Mouse (Mus musculus) kidney, embryonic 16.5 days (tissue): ENCODE data around the gene Lrrc75b. TPM values are rescaled to one million over a fixed set of nuclear protein-coding genes. Genes with fewer than 3 reads are reported as not detected.

Experiments
- ATAC-seq: fragments of 200-750 bp; cut with Nextera tagmentation; 2 replicates; pipeline ENCODE4 v1.8.0; 2017; ENCODE audit warnings: moderate TSS enrichment; ENCODE audit not compliant: low FRiP score, low TSS enrichment
- H3K27ac ChIP-seq: fragments of 300-500 bp; sonication (generic); 2 replicates; pipeline ENCODE4 v1.5.1; 2014; ENCODE audit warnings: low read length
- H3K27me3 ChIP-seq: fragments of 300-500 bp; sonication (generic); 2 replicates; pipeline ENCODE4 v1.6.1; 2014; ENCODE audit warnings: low read length, control low read depth, mixed read lengths; ENCODE audit not compliant: insufficient read depth
- H3K36me3 ChIP-seq: fragments of 300-500 bp; sonication (generic); 2 replicates; pipeline ENCODE4 v1.6.1; 2014; ENCODE audit warnings: low read length, control low read depth, mixed read lengths; ENCODE audit not compliant: insufficient read depth
- H3K4me1 ChIP-seq: fragments of 300-500 bp; sonication (generic); 2 replicates; pipeline ENCODE4 v1.6.1; 2014; ENCODE audit warnings: low read length, control low read depth, mixed read lengths; ENCODE audit not compliant: insufficient read depth
- H3K4me2 ChIP-seq: fragments of 300-500 bp; sonication (generic); replicated peaks from 2 replicates; pipeline ENCODE4 v1.6.1; 2014; ENCODE audit warnings: low read depth, low read length
- H3K4me3 ChIP-seq: fragments of 300-500 bp; sonication (generic); 2 replicates; pipeline ENCODE4 v1.5.1; 2014; ENCODE audit warnings: mild to moderate bottlenecking, low read length
- H3K9ac ChIP-seq: fragments of 300-500 bp; sonication (generic); replicated peaks from 2 replicates; pipeline ENCODE4 v1.6.1; 2014; ENCODE audit warnings: low read length
- H3K9me3 ChIP-seq: fragments of 300-500 bp; sonication (generic); 2 replicates; pipeline ENCODE4 v1.6.1; 2016; ENCODE audit warnings: low read length, control low read depth
- WGBS: fragments of 180-500 bp; shearing (Covaris S2); extraction: QIAGEN DNeasy Blood & Tissue Kit; methylation state at CpG from one replicate; pipeline ENCODE4 v1.1.7; 2014; 5-methylcytosine and 5-hydroxymethylcytosine counted together
- polyA plus RNA-seq: library from polyadenylated mRNA; unstranded; fragments of >200 nt; fragmentation: Nextera tagmentation; extraction: Ambion mirVana; gene quantifications from 2 replicates; pipeline ENCODE4 v1.2.1, GENCODE M21; 2015

The Lrrc75b gene
- polyA plus RNA-seq, 1 experiment from 2014 or later, result 3.8 TPM

DNA sequence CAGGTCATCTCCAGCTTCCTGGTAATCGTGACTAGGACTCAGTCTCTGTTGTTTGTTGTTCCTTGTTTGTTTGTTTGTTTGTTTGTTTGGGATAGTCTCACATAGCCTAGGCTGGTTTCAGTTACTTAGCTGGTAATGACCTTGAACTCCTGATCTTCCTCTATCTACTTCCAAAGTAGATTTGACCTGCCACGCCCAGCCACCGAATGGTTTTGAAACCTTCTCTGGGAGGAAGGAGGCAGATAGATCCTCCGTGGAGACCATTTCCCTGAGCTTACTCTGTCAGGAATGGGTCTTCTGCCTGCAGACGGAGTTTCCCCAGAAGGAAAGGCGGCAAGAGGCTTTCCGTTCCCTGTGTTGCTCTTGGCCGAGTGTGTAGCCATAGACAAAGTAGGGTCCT, 2.5 kb upstream of the Lrrc75b start:
- 88% methylated on average over 8 of the region's 8 CpGs for WGBS
- H3K9ac ChIP-seq, result no peak overlapping the region
- H3K4me2 ChIP-seq, result no peak overlapping the region
- no peak overlapping the region for H3K27ac ChIP-seq
- no peak overlapping the region for H3K4me3 ChIP-seq
- peaks cover 37% of the 10 kb centered on the region for H3K4me1 ChIP-seq
- no peaks in the 10 kb centered on the region for H3K36me3 ChIP-seq
- H3K27me3 ChIP-seq, result peaks cover 24% of the 10 kb centered on the region
- ATAC-seq, result no peak
- H3K9me3 ChIP-seq, result no peaks in the 10 kb centered on the region

DNA sequence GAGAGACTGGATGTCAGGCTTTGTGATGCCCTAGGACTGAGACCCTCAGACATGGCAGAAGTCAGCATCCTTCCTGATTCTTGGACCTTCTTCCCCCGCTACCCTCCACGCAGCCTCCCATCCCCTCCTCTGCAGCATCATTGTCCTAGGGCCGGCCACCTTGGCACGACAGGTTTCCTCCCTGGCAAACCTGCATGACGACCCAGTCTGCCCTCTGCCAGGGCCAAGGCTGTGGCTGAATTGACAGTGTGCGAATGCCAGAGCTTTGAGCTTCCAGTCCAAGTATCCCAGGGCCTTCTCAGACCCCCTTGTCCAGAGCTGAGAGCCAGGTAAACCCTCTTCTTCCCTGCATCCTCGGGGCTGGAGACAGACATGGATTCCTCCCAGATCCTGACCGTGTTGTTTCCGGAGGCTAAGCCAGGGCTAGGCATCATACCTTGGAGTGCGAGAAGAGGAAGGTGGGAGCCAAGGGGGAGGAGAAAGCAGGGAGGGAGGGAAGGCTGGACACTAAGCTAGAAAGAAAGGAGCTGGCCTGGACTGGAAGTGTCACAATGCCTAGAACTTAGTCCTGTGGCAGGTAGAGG, 1.0 kb upstream of the Lrrc75b start, which contains the start of gene Ggt1:
Ggt1 (plus strand) TSS at position 534 of the 584 bp plus-strand sequence.
- no peaks in the 10 kb centered on the region for H3K9me3 ChIP-seq
- H3K9ac ChIP-seq, result peak within 1 kb of the TSS; percentile 85
- WGBS, result 67% methylated on average over 10 of the region's 10 CpGs
- H3K27ac ChIP-seq, result no peak within 1 kb of the TSS
- H3K36me3 ChIP-seq, result no peaks in the 10 kb centered on the region
- peaks cover 24% of the 10 kb centered on the region for H3K27me3 ChIP-seq
- peak within 1 kb of the TSS; percentile 59; the same call in 1 of the 2 replicates for H3K4me3 ChIP-seq
- peak within 1 kb of the TSS; percentile 99 for H3K4me2 ChIP-seq
- peaks cover 47% of the 10 kb centered on the region for H3K4me1 ChIP-seq
- ATAC-seq, result no peak

DNA sequence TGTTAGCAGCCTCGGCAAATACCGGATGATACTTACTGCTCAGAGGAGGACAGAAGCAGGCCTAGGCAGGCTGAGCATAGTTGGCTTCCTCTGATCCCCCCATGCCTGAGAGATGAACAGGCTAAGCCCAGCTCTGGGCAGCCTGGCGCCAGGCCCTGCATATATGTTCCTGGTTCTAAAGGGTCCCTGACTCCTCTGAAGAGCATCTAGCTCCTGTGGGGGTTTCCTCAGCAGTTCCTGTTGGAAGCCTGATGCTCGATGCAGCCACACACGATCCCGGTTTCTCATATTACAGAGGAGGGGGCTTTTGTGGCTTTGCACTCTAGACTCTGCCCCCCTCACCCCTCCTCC, 394 bp upstream of the Lrrc75b start:
- 17% methylated on average over 6 of the region's 6 CpGs for WGBS
- H3K9ac ChIP-seq, result peak overlapping the region; percentile 85

DNA sequence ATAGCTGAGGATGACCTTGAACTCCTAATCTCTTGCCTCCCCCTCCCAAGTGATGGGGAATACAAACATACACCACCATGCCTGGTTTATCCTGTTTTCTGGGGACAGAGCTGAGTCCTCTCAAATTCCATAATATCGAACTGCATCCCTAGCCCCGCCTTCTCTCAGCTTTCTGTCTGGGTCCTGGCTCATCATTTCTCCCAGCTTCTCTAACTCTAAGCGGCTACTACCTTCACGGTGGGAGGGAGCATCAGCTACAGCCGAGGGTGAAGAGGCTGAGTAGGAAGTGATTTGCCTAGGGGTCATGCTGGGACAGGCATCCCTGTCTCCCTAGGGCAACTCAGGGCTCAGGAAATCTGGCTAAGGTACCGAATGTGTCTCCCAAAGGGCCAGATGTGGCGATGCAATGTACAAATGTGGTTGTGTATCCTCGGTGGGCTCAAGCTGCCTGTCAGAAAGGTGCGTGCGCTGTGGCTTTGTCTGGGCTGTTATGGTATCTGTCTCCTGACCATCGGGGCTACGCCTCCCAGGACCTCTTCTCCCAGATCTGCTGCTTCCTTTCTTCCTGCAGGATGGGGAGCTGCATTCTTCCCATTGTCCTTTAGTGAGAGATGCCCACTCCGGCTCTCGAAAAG, 972 bp downstream of the Lrrc75b start:
- Histone ChIP-seq H3K27ac (no peak overlapping the region), H3K9me3 (no peaks in the 10 kb centered on the region), H3K4me2 (peak overlapping the region; percentile 99), H3K4me3 (peak overlapping the region; percentile 59), H3K9ac (peak overlapping the region; percentile 85), H3K36me3 (no peaks in the 10 kb centered on the region), H3K27me3 (peaks cover 24% of the 10 kb centered on the region), H3K4me1 (peaks cover 44% of the 10 kb centered on the region)
- 6% methylated on average over 14 of the region's 14 CpGs for WGBS
- no peak for ATAC-seq

More for the DNA sequence above, 394 bp upstream of the Lrrc75b start:
- H3K27me3 ChIP-seq, result peaks cover 24% of the 10 kb centered on the region
- H3K27ac ChIP-seq, result no peak overlapping the region
- H3K4me1 ChIP-seq, result peaks cover 44% of the 10 kb centered on the region
- peak overlapping the region; percentile 59 for H3K4me3 ChIP-seq
- H3K4me2 ChIP-seq, result peak overlapping the region; percentile 99
- no peak for ATAC-seq
- H3K36me3 ChIP-seq, result no peaks in the 10 kb centered on the region
- H3K9me3 ChIP-seq, result no peaks in the 10 kb centered on the region

DNA sequence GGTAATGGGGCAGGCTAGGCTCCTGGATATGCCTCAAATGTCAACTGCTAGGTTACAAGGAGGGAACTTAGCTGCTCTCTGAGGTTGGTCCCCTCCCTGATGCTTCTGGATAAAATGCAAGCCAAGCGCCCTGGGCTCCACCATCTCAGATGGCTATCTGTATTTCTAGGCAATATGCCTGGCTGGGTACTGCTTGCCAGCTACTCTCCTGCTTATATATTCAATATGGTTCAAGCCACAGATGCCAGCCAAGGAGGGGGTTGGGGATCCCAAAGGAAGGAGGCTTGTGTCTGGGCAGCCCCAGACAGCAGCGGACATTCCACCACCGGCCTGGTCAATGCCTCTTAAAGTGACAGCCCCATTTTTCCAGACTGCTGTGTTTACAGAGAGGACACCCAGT, 1.6 kb downstream of the Lrrc75b start:
- Histone ChIP-seq H3K27ac (no peak overlapping the region), H3K4me3 (no peak overlapping the region), H3K4me2 (peak overlapping the region; percentile 99), H3K27me3 (peaks cover 24% of the 10 kb centered on the region), H3K9ac (no peak overlapping the region), H3K4me1 (peaks cover 44% of the 10 kb centered on the region), H3K36me3 (no peaks in the 10 kb centered on the region), H3K9me3 (no peaks in the 10 kb centered on the region)
- no peak for ATAC-seq
- 24% methylated on average over 3 of the region's 3 CpGs for WGBS

DNA sequence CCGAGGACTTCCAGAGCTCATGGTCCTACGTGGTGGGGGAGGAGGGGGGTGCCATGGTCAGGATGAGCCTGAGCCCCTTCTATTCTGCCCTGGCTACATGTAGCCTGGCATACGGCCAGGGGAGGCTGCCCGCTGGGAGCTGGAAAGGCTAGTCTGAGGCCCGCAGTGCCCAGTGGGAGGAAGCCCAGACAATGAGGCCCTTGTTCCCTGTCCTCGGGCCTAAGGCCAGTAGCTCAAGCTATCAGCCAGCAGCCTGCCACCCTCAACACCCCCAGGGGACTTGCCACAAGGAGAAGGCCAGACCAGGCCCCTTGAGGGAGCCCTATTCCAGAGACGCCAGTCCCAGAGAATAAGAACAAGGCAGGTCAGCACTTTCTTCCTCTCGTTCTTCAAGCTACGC, 4.1 kb downstream of the Lrrc75b start:
- Histone ChIP-seq H3K9me3 (no peaks in the 10 kb centered on the region), H3K4me2 (no peak overlapping the region), H3K9ac (no peak overlapping the region), H3K4me3 (no peak overlapping the region), H3K36me3 (no peaks in the 10 kb centered on the region), H3K27me3 (peaks cover 16% of the 10 kb centered on the region), H3K27ac (peak overlapping the region; percentile 72), H3K4me1 (peaks cover 57% of the 10 kb centered on the region)
- WGBS, result 51% methylated on average over 9 of the region's 9 CpGs
- no peak for ATAC-seq

DNA sequence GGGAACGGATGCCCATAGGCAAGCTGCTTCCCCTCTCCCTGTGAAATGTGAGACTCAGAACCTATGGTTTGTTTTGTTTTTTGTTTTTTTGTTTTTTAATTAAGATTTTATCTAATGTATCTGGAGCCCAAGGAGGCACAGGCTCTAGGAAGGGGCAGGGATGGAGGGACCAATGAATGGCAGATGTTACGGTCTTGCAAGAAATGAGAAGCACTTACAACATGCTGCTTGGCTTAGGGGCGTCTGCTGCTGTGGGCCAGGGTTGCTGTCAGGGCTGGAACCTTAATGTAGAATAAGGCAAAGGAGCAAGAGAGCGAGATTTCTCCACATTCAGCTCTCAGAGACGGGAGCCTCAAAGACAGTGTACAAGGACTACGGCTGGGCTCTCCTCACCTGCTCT, 4.6 kb downstream of the Lrrc75b start:
- Histone ChIP-seq H3K27ac (peak overlapping the region; percentile 72; the same call in 1 of the 2 replicates), H3K4me3 (no peak overlapping the region), H3K9me3 (no peaks in the 10 kb centered on the region), H3K27me3 (peaks cover 12% of the 10 kb centered on the region), H3K4me2 (no peak overlapping the region), H3K36me3 (no peaks in the 10 kb centered on the region), H3K4me1 (peaks cover 55% of the 10 kb centered on the region), H3K9ac (no peak overlapping the region)
- ATAC-seq, result no peak
- 72% methylated on average over 6 of the region's 6 CpGs for WGBS

DNA sequence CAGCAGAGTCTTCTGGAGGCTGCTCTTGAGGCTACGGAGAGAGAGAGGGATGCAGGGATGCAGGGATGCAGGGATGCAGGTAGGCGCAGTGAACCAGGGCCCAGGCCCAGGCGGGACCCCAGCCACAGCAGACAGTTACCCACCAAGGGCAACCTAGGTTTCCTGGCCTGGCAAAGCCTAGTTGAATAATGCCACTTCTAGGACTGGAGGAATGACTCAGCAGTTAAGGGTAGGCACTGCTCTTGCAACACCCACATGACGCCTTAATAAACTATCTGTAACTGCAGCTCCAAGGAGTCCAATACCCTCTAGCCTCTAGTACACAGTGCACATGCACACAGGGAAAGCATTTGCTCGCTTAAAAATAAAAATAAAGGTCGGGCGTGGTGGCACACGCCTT, 6.0 kb downstream of the Lrrc75b start:
- Histone ChIP-seq H3K36me3 (no peaks in the 10 kb centered on the region), H3K27ac (no peak overlapping the region), H3K4me2 (no peak overlapping the region), H3K27me3 (no peaks in the 10 kb centered on the region), H3K9me3 (no peaks in the 10 kb centered on the region), H3K4me1 (peaks cover 55% of the 10 kb centered on the region), H3K9ac (no peak overlapping the region), H3K4me3 (no peak overlapping the region)
- 90% methylated on average over 8 of the region's 8 CpGs for WGBS
- no peak for ATAC-seq

DNA sequence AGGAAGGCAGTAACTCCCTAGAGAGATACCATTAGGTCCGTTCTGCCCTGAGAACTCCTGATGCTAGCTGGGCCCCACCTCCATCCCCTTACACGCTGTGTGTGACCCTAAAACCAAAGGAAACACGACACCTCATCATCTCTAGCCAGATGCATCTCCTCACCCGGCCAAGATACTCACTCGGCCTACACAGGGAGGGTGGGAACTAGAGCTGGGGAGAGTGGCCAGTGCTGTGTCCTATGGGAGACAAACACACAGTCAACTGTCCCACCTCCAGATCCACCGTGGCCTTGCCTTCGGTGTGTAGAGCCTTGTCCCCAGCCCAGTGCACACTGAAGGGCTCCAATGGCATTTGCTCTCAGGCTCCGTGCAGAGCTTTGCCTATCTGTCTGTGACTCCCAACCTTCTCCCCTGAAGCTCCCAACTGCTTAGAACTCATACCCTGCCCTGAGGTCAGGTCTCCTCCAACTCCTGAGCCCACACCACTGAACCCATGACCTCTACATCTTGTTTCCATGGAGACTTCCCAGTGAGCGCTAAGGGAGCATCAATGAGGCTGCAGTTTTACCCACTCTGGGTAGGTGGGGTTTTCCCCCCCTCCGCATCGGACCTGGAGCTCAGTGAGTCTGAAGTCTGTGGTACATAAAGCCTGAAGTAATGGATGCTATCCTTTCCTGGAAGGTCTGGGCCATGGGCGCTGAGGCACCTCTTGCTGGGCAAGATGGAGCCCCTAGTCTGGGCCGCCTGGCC, 7.3 kb downstream of the Lrrc75b start:
- WGBS, result 54% methylated on average over 13 of the region's 13 CpGs
- ATAC-seq, result no peak
- Histone ChIP-seq H3K9ac (no peak overlapping the region), H3K4me2 (no peak overlapping the region), H3K4me1 (peaks cover 55% of the 10 kb centered on the region), H3K36me3 (no peaks in the 10 kb centered on the region), H3K9me3 (no peaks in the 10 kb centered on the region), H3K27me3 (no peaks in the 10 kb centered on the region), H3K27ac (no peak overlapping the region), H3K4me3 (no peak overlapping the region)

DNA sequence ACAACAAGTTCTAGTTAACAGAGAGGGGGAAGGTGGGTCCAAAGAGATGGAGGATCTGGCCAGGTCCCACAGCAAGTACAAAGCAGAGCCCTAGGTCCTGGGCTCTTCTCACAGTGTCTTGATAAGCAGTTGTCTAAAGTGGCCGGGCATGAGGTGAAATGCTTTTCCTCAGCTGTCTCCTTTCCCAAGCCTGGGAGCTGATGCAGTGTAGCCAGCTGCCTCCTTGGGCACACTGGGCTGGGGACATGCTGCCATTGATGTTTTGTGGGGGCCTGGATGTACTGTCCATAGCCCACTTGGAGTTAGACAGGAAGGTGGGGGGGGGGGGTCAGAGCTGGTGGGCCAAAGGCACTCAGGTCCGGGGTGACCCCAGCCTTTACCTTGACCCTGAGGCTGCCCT, 8.0 kb downstream of the Lrrc75b start:
- H3K4me2 ChIP-seq, result no peak overlapping the region

More for the DNA sequence above, 8.0 kb downstream of the Lrrc75b start:
- Histone ChIP-seq H3K4me3 (no peak overlapping the region), H3K9ac (no peak overlapping the region), H3K27me3 (no peaks in the 10 kb centered on the region), H3K27ac (no peak overlapping the region), H3K4me1 (peaks cover 49% of the 10 kb centered on the region), H3K9me3 (no peaks in the 10 kb centered on the region), H3K36me3 (no peaks in the 10 kb centered on the region)
- ATAC-seq, result no peak
- WGBS, result 38% methylated on average over 2 of the region's 2 CpGs
